ENCODE assay signal across 8 mouse cellular contexts in genomic region chr9:69468991-69469390, GRCm38 (mm10). TPM values are rescaled to one million over a fixed set of nuclear protein-coding genes. Genes with fewer than 3 reads are reported as not detected.
DNase-seq lines count a peak whose midpoint lies in the region; ATAC-seq and TF ChIP-seq lines count a peak whose summit lies in the region.

No protein-coding gene starts in this region.

- no peaks in the 10 kb centered on the region for H3K9me3 ChIP-seq in lung, embryonic 14.5 days (ENCODE audit: low read depth, low read length)
- H3K9me3 ChIP-seq in intestine, embryonic 14.5 days (ENCODE audit: control insufficient read depth, low read length) = no peaks in the 10 kb centered on the region
- H3K9me3 ChIP-seq in liver, postnatal 0 days (ENCODE audit: low read length) = no peaks in the 10 kb centered on the region
- no peaks in the 10 kb centered on the region for H3K9me3 ChIP-seq in stomach, postnatal 0 days (ENCODE audit: control insufficient read depth, low read length)

- no peaks in the 10 kb centered on the region for H3K27me3 ChIP-seq in lung, embryonic 14.5 days (ENCODE audit: insufficient read depth, low read length)
- H3K27me3 ChIP-seq in intestine, embryonic 14.5 days (replicated peaks; ENCODE audit: control insufficient read depth, insufficient read depth, low read length) = 0 out of 2 replicates have a peak, but pooled peaks cover 5% of the 10 kb centered on the region
- H3K27me3 ChIP-seq in liver, postnatal 0 days (ENCODE audit: insufficient read depth, low read length) = no peaks in the 10 kb centered on the region
- no peaks in the 10 kb centered on the region for H3K27me3 ChIP-seq in stomach, postnatal 0 days (ENCODE audit: control insufficient read depth, insufficient read depth, low read length)

- no peak overlapping the region for H3K4me2 ChIP-seq in lung, embryonic 14.5 days
- peak overlapping the region; percentile 22; the same call in 1 of the 2 replicates for H3K4me2 ChIP-seq in intestine, embryonic 14.5 days (ENCODE audit: low read length)
- H3K4me2 ChIP-seq in liver, postnatal 0 days (ENCODE audit: low read depth, low read length) = no peak overlapping the region
- H3K4me2 ChIP-seq in stomach, postnatal 0 days (replicated peaks; ENCODE audit: low read depth) = no peak overlapping the region

- ATAC-seq in lung, embryonic 14.5 days (ENCODE audit: insufficient read depth) = peak; percentile 78
- ATAC-seq in intestine, embryonic 14.5 days (replicated peaks; ENCODE audit: low FRiP score, low TSS enrichment, low read depth) = peak; percentile 36; the same call in 1 of the 2 replicates
- ATAC-seq in liver, postnatal 0 days = peak; percentile 36; the same call in 1 of the 2 replicates
- peak; percentile 59; the same call in 1 of the 2 replicates for ATAC-seq in stomach, postnatal 0 days (ENCODE audit: low FRiP score, low TSS enrichment)

- peaks cover 46% of the 10 kb centered on the region for H3K4me1 ChIP-seq in lung, embryonic 14.5 days (ENCODE audit: insufficient read depth)
- peaks cover 72% of the 10 kb centered on the region for H3K4me1 ChIP-seq in intestine, embryonic 14.5 days (replicated peaks; ENCODE audit: control insufficient read depth, insufficient read depth, low read length)
- H3K4me1 ChIP-seq in liver, postnatal 0 days (ENCODE audit: insufficient read depth) = peaks cover 17% of the 10 kb centered on the region
- peaks cover 16% of the 10 kb centered on the region for H3K4me1 ChIP-seq in stomach, postnatal 0 days (replicated peaks; ENCODE audit: control insufficient read depth, insufficient read depth)

- peaks cover 45% of the 10 kb centered on the region for H3K36me3 ChIP-seq in lung, embryonic 14.5 days (ENCODE audit: insufficient read depth)
- no peaks in the 10 kb centered on the region for H3K36me3 ChIP-seq in intestine, embryonic 14.5 days (ENCODE audit: control insufficient read depth, insufficient read depth, low read length)
- peaks cover 41% of the 10 kb centered on the region for H3K36me3 ChIP-seq in liver, postnatal 0 days (replicated peaks; ENCODE audit: insufficient read depth, low read length)
- peaks cover 13% of the 10 kb centered on the region for H3K36me3 ChIP-seq in stomach, postnatal 0 days (ENCODE audit: control insufficient read depth, insufficient read depth, low read length)

- no peak overlapping the region for H3K4me3 ChIP-seq in lung, embryonic 14.5 days (ENCODE audit: low read depth, low read length)
- H3K4me3 ChIP-seq in intestine, embryonic 14.5 days (ENCODE audit: low read depth, low read length) = no peak overlapping the region
- no peak overlapping the region for H3K4me3 ChIP-seq in liver, postnatal 0 days (ENCODE audit: low read depth, low read length)
- no peak overlapping the region for H3K4me3 ChIP-seq in stomach, postnatal 0 days (ENCODE audit: low read depth, low read length)

- TF ChIP-seq EP300 in liver, postnatal 0 days (IDR thresholded peaks at IDR 0.05; ENCODE audit: low read depth) = no peak
- TF ChIP-seq EP300 in stomach, postnatal 0 days (optimal IDR thresholded peaks at IDR 0.05) = no peak

- WGBS in lung, embryonic 14.5 days = 13% methylated on average over 9 of the region's 9 CpGs
- 4% methylated on average over 9 of the region's 9 CpGs for WGBS in intestine, embryonic 14.5 days
- WGBS in liver, postnatal 0 days (ENCODE audit: insufficient replicate concordance) = 65% methylated on average over 9 of the region's 9 CpGs
- 20% methylated on average over 9 of the region's 9 CpGs for WGBS in stomach, postnatal 0 days

- no peak for TF ChIP-seq CTCF in lung, embryonic 14.5 days (IDR thresholded peaks at IDR 0.05; ENCODE audit: low read depth)
- TF ChIP-seq CTCF in liver, postnatal 0 days (IDR thresholded peaks at IDR 0.05; ENCODE audit: low read depth) = no peak
- no peak for TF ChIP-seq CTCF in stomach, postnatal 0 days (IDR thresholded peaks at IDR 0.05; ENCODE audit: low read depth)

- no peak overlapping the region for H3K9ac ChIP-seq in lung, embryonic 14.5 days
- H3K9ac ChIP-seq in intestine, embryonic 14.5 days (ENCODE audit: low read length) = no peak overlapping the region
- H3K9ac ChIP-seq in liver, postnatal 0 days (replicated peaks) = no peak overlapping the region
- peak overlapping the region; percentile 18; the same call in 1 of the 2 replicates for H3K9ac ChIP-seq in stomach, postnatal 0 days (ENCODE audit: low read length)

- peak overlapping the region; percentile 67; the same call in 1 of the 2 replicates for H3K27ac ChIP-seq in lung, embryonic 14.5 days (ENCODE audit: low read depth)
- H3K27ac ChIP-seq in intestine, embryonic 14.5 days (ENCODE audit: low read depth) = no peak overlapping the region
- no peak overlapping the region for H3K27ac ChIP-seq in liver, postnatal 0 days (ENCODE audit: low read depth)
- peak overlapping the region; percentile 49; the same call in 1 of the 2 replicates for H3K27ac ChIP-seq in stomach, postnatal 0 days (replicated peaks)

- peak; percentile 83 for DNase-seq in lung, embryonic 14.5 days
- DNase-seq in lung, postnatal 14 days = no peak
- peak; percentile 89 for DNase-seq in fibroblast of lung, adult 2 months (ENCODE audit: low read depth)
- DNase-seq in intestine, embryonic 14.5 days (ENCODE audit: low spot score) = peak; percentile 77
- no peak for DNase-seq in liver, postnatal 0 days
- DNase-seq in stomach, postnatal 0 days (ENCODE audit: low spot score) = peak; percentile 87
- DNase-seq in layer of hippocampus, postnatal 10 days (ENCODE audit: low spot score in 2 of 2) = no peak
- DNase-seq in thymus, postnatal 10 days (ENCODE audit: low spot score in 2 of 2) = no peak

RNA-seq across cellular contexts. Expression of gene Anxa2, which starts 15.6 kb away (rescaled TPM):
- polyA plus RNA-seq in lung, embryonic 14.5 days (2014; fragmentation: Nextera tagmentation; extraction: Ambion mirVana) = 474 and 484 TPM in 2 replicates
- 377 and 383 TPM in 2 replicates for polyA plus RNA-seq in intestine, embryonic 14.5 days (2014; fragmentation: Nextera tagmentation; extraction: Ambion mirVana)
- 68.2 and 78.3 TPM in 2 replicates for polyA plus RNA-seq in liver, postnatal 0 days (2015; fragmentation: Nextera tagmentation; extraction: Ambion mirVana)
- 634 and 654 TPM in 2 replicates for polyA plus RNA-seq in stomach, postnatal 0 days (2015; fragmentation: Nextera tagmentation; extraction: Ambion mirVana)
- total RNA-seq in layer of hippocampus, postnatal 10 days (2021) = 10 to 100 TPM; 17.7 to 19.2 TPM

Comparison
In these comparisons a context has a peak if more than half of its experiments do, and no peak if none do; other contexts are left out.
1. DNase-seq: peak in lung, embryonic 14.5 days (single experiment), fibroblast of lung, adult 2 months (single experiment), intestine, embryonic 14.5 days (single experiment) and stomach, postnatal 0 days (single experiment); none in lung, postnatal 14 days (single experiment), liver, postnatal 0 days (single experiment), layer of hippocampus, postnatal 10 days (0 of 2) and thymus, postnatal 10 days (0 of 2).
2. H3K27ac ChIP-seq: peak in lung, embryonic 14.5 days (single experiment) and stomach, postnatal 0 days (single experiment); none in intestine, embryonic 14.5 days (single experiment) and liver, postnatal 0 days (single experiment).
3. Peak in every context shown above with its lines, with median percentiles within 50 percentile points of each other: ATAC-seq.